Mouse (Mus musculus): ENCODE measurements around the gene Hsh2d.

The Hsh2d gene

DNA sequence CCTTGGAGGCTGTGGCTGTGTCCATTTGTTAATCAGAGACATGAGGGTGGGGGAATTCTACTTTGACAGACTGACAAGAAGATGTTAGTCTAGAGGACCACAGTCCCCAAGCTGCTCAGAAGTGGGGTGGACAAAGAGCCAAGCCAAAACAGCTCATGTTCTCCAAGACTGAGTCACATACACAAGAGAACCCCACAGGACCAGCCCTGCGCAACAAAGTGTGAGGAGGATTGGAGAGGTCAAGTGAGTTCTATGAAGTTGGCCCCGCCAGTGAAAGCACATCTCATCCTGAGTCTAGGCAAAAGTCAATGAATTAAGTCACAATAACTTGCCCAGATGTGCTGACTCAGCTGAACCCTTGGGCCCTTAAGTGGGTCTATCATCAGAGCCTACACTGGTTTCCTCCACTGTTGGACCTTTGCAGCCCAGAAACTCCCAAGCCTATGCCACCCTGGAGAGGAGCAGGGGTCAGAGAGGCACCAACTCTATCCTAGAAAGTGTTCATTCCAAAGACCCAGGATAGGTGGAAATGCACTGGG lies 1.6 kb upstream of the Hsh2d start:
- DNase-seq (ENCODE audit: low spot score in 2 of 2): no peak

DNA sequence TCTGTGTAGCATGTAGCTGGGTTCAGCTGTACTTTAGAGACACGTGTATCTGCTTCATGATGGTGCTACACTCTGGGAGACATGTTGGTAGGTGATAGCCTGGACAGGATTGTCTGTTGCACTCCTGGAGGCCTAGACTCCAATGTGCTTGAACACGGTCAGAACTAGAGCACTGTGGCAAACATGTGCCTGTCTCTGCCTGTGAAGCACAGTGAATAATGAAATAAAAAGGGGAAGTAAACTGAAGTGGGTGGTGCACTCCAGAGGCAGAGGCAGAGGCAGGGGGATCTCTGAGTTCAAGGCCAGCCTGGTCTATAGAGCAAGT lies 739 bp downstream of the Hsh2d start:
- no peak for DNase-seq (ENCODE audit: low spot score in 2 of 2)

DNA sequence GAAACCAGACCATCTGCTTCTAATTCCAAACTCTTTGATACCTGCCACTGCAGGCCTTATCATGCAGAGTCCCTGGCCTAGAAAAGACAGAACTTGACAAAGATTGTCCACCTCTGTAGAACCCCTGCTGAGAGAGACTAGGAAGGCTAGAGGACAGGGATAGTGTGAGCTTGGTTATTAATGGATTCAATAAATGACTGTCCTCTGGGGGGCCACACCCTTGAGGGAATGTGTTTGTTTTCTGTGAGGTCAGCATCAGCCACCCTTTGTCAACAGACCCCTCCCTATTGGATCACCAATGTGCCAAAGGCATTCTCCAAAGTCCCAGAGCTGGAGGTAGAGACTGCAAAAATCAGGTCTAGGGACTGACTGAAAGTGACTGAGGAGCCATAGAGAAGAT lies 2.6 kb downstream of the Hsh2d start:
- no peak for DNase-seq (ENCODE audit: low spot score in 2 of 2)

DNA sequence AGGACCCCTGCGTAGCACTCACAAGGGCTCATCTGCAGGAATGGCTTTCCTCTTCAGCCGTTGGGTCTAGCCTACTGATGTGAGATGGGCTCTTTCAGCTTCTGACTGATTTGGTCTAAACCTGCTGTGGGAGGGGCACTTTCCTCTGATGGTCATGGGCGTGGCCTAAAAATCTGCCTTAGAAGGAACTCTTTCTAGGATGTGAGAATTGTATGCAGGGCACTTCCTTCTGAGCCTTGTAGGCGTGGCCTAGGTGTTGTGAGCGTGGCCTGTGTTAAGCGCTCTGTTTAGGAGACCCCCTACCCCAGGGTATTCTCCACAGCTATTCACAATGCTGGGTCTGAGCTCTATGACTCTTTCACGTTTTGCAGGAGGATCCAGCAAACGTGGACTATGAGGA lies 8.6 kb downstream of the Hsh2d start:
- DNase-seq (ENCODE audit: low spot score in 2 of 2): no peak

DNA sequence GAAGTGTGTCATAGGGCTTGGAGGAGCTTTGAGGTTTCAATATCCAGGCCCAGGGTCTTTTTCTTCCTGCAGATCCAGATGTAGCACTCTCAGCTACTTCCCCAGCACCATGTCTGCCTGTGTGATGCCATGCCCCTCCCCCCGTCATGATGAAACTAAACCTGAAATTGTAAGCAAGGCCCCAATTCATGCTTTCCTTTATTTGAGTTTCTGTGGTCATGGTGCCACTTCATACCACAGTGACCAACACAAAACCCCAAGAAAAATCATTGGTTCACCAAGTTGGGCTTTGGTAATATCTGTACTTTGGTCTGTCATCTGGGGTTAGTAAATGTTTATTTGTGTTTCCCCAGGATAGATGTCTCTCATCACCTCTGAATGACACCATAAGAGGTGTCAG lies 19.1 kb downstream of the Hsh2d start:
- DNase-seq (ENCODE audit: low spot score in 2 of 2): no peak

DNA sequence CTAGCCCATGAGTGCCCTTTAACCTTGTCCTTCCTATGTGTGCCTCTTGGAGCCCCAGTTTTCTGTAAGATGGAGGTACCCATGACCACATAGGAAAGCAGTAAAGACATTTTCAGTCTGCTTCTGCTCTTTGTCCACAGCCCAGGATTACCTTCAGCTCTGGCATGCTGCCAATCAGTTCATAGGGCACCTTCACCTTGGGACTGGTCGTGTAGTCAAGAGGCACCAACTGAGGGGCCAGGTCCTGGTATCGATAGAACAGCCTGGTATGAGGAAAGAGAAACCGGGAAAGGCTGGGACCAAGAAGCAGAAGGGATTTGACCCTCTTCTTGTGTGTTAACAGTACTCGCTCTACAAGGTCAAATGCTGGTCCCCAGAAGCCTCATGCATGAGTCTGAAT lies 20.8 kb downstream of the Hsh2d start:
- no peak for DNase-seq (ENCODE audit: low spot score in 2 of 2)

DNA sequence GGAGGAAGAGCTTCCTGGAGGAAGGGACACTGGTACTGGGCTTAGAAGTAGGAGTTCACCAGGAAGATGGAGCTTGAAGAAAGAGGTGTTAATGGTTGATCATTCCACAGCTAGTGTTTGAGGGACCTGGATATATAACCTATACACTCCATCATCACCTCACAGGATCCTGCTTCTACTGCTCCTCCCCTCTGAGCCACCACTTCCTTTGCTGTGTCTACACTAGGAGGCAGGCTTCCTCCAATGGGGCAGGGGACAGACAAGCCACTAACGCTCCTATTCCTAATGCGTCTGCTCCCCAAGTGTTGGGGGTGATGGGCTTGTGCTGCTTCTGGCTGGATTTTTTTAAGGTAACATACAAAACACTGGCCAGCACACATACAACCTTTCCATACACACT lies 21.3 kb downstream of the Hsh2d start:
- no peak for DNase-seq (ENCODE audit: low spot score in 2 of 2)

DNA sequence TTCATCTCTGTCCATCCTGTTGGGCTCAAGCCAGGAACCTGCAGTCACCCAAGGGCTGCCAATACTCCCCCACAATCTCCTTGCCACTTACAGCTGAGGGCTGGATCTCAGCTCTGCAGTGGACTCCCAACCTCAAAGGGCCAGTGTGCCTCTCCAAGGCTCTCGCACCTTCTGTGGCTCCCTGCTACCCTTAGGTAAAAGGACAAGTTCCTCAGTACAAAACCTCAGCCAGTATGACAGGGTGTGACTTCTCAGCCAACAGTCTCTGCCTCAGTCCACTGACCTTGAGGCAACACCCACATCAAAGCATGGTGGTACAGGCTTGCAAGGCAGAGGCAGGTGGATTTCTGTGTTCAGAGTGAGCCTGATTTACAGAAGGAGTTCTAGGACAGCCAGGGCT lies 22.4 kb downstream of the Hsh2d start:
- no peak for DNase-seq (ENCODE audit: low spot score in 2 of 2)

DNA sequence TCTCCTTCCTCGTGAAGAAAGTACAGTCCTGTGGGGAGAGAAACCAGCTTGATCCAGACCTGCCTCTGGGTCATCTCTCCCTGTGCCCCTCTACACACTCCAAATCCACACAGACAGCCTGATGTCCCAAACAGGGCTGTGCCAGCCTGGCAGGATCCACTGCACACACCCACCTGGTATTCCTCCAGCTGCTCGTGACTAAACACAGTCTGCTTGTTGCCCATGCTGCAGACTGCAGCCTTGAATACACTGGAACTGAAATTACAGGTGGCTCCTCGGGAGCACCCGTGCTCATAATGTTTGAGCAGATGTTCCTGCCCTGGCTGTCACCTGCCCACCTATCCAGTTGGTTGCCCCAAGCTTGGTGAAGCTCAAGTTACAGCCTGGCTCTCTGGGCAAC lies 23.3 kb downstream of the Hsh2d start, which contains the start of gene Cib3:
Gene Cib3 (minus strand): TSS at position 87 of the 400 bp plus-strand sequence.
- DNase-seq (ENCODE audit: low spot score in 2 of 2): no peak

DNA sequence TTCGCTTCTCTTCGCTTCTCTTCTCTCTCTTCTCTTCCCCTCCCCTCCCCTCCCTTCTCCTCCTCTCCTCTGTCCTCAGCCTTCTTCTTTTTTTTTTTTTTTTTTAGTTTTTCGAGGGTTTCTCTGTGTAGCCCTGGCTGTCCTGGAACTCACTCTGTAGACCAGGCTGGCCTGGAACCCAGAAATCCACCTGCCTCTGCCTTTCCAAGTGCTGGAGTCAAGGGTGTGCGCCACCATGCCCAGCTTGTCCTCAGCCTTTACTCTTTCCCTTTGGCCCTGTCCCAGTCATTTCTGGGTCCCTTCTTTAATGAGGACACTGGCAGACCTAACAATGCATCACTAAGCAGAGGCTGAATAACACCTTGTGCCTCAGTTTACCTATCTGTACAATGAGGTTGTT lies 24.1 kb downstream of the Hsh2d start, which contains the start of gene Gm11034:
Gene Gm11034 (minus strand): TSS at position 101 of the 400 bp plus-strand sequence.
- DNase-seq (ENCODE audit: low spot score in 2 of 2): no peak

DNA sequence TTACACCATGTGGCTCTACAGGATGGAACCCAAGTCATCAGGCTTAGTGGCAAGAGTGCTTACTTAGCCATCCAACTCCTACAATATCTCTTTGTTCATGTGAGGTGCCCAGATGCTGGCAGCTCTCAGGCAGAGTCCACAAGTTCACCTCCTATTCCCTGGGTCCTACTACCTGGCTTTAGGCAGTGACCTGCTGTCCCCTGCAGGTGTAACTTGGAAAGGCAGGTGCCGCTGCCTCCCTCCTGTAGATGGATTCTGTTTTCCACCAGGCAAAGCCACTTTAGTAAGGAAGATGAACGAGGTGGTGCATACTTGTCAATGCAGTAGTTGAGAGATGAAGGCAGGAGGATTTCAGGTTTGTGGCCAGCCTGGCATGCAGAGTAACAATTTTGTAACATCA lies 25.6 kb downstream of the Hsh2d start:
- DNase-seq (ENCODE audit: low spot score in 2 of 2): peak in 1 of 2 experiments; percentile 46

DNA sequence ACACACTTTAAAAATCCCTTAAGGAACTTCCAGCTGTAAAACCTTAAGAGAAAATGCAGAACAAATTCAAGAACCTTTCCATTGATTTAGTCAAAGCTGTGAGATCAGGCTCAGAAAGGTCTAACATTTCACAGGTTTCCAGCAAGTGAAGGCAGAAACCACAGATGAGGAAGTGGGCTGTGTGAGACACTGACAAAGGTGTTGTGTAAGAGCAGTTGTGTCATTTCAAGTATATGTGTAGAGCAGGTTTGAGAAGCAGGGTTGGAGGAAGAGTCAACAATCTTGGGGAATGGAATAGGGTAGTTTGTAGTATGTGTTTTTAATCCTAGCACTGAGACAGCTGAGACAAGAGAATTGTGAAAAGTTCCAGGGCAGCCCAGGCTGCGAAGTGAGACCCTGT lies 26.4 kb downstream of the Hsh2d start:
- DNase-seq (ENCODE audit: low spot score in 2 of 2): no peak

DNA sequence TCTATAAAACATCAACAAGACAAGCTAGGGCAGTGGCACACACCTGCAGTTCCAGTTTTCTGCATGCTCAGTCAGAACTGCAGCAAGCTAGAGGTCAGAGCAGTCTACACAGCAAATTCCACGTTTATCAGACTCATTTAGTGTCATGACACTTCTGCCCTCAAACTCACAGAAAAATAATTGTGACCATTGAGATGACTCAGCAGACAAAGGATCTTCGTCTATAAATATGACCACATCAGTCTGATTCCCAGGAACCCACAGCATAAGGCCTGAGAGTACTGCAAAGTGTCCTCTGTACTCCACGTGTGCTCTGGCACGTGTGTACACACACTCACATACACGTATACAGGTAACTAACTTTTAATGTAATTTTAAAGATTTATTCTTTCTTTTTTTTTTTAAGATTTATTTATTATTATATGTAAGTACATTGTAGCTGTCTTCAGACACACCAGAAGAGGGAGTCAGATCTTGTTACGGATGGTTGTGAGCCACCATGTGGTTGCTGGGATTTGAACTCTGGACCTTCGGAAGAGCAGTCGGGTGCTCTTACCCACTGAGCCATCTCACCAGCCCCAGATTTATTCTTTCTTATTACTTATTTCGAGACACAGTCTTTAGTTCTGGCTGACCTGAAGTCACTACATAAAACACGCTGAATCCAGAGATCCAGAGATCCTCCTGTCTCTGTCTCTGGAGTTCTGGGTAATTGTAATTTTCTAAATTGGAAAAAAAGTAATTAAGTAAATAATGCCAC lies 29.5 kb downstream of the Hsh2d start:
- no peak for DNase-seq (ENCODE audit: low spot score in 2 of 2)

DNA sequence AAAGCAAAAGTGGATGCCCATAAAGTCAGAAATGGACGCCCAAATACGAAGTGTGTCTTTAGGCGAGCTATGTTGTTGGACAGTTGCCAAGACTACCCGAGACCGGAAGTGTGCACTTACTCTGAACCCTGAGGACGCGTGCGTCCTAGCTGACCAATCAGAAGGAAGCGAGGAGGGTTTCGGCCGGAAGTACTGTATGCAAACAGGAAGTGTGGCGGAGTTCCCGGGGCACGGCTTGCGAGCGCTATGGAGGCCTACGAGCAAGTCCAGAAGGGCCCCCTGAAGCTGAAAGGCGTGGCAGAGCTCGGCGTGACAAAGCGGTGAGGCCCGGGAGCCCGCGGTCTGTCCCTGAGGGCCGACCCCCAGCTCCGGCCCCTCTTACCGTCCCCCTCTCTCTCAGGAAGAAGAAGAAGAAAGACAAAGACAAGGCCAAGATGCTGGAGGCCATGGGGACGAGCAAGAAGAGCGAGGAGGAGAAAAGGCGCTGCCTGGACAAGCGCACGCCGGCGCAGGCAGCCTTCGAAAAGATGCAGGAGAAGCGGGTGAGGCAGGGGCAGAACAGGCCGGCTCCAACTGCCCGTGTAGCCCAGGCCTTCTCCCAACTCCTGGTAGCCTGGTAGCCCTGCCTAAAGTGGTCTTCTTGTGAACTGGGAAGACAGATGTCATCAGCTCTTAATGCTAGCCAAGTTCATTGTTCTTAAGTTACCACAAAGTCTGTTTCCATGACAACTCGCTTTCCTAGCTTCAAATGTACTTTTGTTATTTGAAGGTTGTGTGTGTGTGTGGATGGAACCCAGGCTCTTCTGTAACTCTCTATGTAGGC lies 30.3 kb downstream of the Hsh2d start, which contains the start of gene Fam32a:
Gene Fam32a (plus strand): TSS at position 190 of the 823 bp plus-strand sequence.
- DNase-seq (ENCODE audit: low spot score in 2 of 2): peak; percentile 87 to 90

DNA sequence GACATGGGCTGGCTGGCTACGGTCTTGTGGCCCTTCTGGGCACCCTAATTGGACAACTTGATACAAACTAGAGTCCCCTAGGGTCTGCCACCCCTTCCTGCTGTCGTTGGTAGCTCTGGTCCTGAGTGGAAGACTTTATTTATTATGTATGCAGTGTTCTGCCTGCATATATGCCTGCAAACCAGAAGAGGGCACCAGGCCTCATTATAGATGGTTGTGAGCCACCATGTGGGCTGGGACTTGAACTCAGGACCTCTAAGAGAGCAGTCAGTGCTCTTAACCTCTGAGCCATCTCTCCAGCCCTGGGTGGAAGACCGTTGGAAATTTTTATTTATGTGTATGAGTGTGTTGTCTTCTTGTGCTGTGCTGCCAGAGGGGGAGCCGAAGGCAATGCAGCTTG lies 31.3 kb downstream of the Hsh2d start:
- no peak for DNase-seq (ENCODE audit: low spot score in 2 of 2)

DNA sequence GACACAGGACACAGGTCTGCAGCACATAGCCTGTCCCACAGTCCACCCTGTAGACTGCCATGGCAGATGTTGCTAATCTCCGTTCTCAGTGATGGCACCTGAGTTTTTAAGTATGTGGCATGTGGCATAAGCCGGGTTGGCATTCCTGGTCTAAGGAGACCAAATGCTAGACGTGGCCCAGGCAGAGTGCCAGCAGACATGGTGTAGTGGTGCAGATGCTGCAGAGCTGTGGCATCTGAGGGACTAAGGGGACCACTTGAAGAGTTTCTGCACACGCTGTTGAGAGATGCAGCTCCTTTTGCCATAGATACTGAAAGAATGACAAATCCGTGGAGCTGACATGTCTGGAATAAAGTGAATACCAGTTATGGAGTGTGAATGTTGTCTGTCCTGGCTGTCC lies 33.2 kb downstream of the Hsh2d start:
- no peak for DNase-seq (ENCODE audit: low spot score in 2 of 2)

DNA sequence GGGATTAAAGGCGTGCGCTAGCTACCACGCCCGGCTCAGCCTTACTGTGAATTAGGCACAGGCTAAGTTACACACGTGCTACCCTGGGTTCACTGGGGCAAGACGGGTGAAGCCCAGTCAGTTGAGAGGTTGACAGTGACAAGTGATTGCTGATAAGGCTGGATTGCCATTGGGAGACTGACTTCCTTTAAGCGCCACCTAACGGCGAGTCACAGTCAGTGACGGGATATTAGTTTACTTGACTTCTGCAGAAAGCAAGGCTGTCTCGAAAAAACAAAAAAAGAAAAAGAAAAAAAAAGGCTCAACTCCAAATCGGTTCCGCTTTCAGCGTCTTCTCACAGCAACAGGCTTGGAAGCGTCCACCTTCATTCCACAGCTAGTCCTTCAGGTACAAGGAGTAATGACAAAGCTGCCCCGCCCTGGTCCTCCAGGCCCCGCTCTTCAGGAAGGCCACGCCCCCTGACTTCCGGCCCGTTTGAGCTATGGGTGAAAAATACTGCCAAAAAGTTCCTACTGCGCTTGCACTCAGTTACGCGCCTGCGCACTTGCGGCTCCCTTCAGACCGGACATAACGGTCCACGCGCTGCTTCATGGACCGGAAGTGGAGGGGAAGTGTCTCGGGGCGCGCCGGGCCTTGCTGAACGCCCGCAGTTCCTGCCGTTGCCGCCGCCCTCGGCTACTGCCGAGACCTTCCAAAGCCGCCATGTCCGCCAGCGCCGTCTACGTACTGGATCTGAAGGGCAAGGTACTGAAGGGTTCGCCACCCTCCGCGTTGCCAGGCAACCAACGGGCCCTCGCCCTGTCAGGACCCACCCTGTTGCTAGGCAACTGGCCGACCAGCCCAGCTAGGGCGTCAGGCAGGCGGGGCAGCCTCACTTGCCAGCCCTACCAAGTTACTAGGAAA lies 50.3 kb downstream of the Hsh2d start, which contains the start of gene Ap1m1:
Gene Ap1m1 (plus strand): TSS at position 520 of the 904 bp plus-strand sequence.
- DNase-seq (ENCODE audit: low spot score in 2 of 2): peak; percentile 97 to 98

DNA sequence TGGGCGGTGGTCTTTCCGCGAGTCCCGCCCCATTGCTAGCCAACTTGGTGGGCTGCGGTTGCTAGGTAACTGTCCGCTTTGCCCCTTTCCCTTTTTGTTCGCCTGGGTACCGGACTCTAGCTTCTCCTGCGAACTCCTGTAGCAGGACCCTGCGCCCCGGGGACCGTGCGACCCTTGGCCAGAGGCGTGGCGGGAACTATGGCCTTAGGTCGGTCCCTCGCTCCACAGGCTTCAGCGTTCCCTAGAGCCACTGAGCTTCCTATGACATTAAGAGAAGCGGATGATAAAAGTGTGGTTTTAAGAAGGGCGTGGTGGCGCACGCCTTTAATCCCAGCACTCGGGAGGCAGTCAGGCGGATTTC lies 50.9 kb downstream of the Hsh2d start:
- DNase-seq (ENCODE audit: low spot score in 2 of 2): no peak

DNA sequence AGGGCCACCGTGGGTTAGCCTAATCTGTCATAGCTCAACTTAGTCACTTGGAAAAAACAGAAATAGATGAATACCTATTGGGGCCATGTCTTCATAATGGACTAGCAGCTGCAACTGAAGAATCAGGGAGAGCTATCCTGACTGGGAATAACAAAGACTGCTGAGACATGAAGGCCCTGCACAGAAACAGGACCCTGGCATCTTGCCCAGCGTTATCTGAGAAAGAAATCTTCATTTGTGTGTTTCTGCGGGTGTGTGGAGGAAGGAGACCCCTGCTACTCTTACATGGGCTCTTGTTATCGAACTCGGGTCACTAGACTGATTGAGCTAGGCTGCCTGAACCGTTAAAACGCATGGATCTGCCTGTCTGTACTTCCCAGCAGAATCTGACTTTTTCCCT lies 51.5 kb downstream of the Hsh2d start:
- no peak for DNase-seq (ENCODE audit: low spot score in 2 of 2)

DNA sequence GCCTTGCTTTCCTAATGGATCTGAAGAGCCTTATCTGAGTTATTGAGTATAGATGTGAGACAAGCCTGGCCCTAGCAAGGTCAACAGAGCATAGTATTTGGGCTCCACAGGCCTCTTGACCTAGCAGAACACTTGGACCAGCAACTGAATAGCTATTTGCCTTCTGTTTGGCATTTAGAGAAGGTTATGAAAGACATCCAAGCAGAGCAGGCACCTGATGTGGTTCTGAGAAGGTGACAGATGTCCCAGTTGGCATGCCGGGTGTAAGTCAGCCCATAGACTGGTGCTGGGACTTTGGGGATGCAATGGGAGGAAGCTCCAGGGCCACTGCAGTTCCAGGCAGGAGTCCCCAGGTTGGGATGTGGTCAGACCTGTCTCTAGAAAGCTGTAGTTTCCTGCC lies 52.8 kb downstream of the Hsh2d start:
- no peak for DNase-seq (ENCODE audit: low spot score in 2 of 2)

DNA sequence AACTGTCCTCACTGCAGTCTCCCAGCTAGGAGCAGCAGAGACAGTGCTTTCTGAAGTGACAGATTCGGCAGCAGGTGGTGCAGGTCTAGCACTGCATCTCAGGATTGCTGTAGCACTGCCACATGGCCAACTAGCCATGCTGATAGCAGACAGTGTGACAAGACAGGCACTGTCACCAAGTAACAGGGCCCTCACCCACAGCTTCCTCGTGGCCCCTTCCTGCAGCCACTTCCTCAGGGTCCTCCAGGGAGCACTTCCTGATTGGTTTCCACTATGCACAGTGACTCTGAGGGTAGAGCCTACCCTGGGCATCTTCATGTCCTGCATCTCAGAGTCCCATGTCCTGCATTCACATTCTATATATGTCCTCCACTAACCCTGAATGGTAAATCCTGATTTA lies 55.2 kb downstream of the Hsh2d start:
- DNase-seq (ENCODE audit: low spot score in 2 of 2): no peak

Data from spleen, postnatal 4 days (tissue).